Mouse (Mus musculus) olfactory bulb, adult 2 months (tissue): ENCODE data around the gene Rmdn2.

Experiments used
- CTCF ChIP-seq: fragments of 200-500 bp; IDR thresholded peaks from 2 replicates; pipeline ENCODE4 v1.5.1; 2012; ENCODE audit warnings: low read depth, mild to moderate bottlenecking, low read length, moderate library complexity; ENCODE audit not compliant: insufficient read depth
- POLR2A ChIP-seq: fragments of 200-500 bp; IDR thresholded peaks from 2 replicates; pipeline ENCODE4 v1.6.1; 2012; ENCODE audit warnings: mild to moderate bottlenecking, low read depth, low read length, moderate library complexity; ENCODE audit not compliant: insufficient read depth

DNA sequence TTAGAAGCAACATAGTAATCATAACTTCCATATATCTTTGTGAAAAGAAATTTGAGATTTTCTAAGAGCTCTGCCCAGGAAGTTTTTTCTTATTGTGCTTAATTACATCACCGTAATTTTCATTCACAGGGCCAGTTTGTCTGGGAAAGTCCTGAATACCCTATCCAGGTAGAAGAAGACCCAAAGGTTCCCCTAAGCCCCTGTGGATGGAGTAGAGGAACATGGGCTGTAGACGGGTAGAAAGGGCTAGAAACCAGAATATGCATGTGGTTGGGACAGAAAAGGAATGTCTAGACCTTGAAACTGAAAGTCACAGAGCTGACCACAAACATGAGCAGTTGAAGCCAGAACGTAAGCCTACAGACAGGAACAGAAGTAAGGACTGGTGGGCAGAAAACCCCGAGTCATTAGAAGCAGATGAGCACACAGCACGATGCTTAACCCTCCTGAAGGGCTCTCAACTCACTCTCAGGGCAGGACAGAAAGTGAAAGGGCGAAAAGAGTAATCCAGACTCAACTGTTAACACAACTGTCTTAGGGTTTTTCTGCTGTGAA, 27.3 kb upstream of the Rmdn2 start:
- no peak for TF ChIP-seq CTCF
- no peak for TF ChIP-seq POLR2A
